In the genomic region with DNA sequence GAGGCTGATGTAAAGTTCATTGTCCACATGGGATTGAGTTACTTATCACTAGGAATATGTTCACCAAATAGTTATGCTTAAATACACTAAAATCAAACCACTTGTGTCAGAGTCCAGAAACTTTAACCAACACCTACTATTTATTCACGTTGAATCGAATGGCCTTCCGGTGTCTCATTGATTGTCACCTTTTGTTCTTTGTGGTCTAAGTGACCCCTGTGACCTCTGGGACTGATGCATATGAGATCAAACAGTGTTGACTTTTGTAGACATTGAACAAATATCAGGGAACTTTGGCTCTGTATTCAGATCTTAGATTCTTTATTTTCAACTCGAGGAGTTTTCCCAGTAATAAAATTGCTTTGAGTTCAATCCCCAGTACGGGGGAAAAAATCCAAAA, we compare ENCODE assay signal across 13 mouse cellular contexts. TPM values are rescaled to one million over a fixed set of nuclear protein-coding genes. Genes with fewer than 3 reads are reported as not detected.
DNase-seq lines count a peak whose midpoint lies in the region; ATAC-seq and TF ChIP-seq lines count a peak whose summit lies in the region.
"Not testable (repeated sequence)": the region's sequence is repeated elsewhere in the genome, so short reads cannot be mapped to it uniquely, and the experiment has no call there.
"Had no signal": no experiment of that assay in that cellular context is flagged by ENCODE, and none has a peak within 500 bp of the region (broad histone marks: within the 10 kb centered on the region; RNA-seq: fewer than 3 reads in every experiment).

No protein-coding gene starts in this region.

- peak; percentile 41; the same call in 1 of the 2 replicates for ATAC-seq in liver, embryonic 11.5 days (replicated peaks; ENCODE audit: low FRiP score)
- peak; percentile 55; the same call in 1 of the 2 replicates for ATAC-seq in liver, embryonic 12.5 days
- peak; percentile 64 for ATAC-seq in liver, embryonic 13.5 days (ENCODE audit: low read depth)
- ATAC-seq in liver, embryonic 14.5 days (ENCODE audit: insufficient read depth) = peak; percentile 45; the same call in 1 of the 2 replicates
- peak; percentile 58; the same call in 1 of the 2 replicates for ATAC-seq in liver, embryonic 15.5 days (ENCODE audit: insufficient read depth)
- ATAC-seq in liver, embryonic 16.5 days (ENCODE audit: low read depth) = peak; percentile 71
- ATAC-seq in liver, postnatal 0 days = peak; percentile 80

- DNase-seq in liver, embryonic 11.5 days (ENCODE audit: low spot score); liver, embryonic 13.5 days; liver, embryonic 14.5 days (ENCODE audit: low read depth in 3 of 3, low spot score in 3 of 3); liver, postnatal 0 days: not testable (repeated sequence)

- TF ChIP-seq EP300 in liver, embryonic 14.5 days (IDR thresholded peaks at IDR 0.05; ENCODE audit: low read depth); liver, postnatal 0 days (IDR thresholded peaks at IDR 0.05; ENCODE audit: low read depth): not testable (repeated sequence)

- H3K9ac ChIP-seq in liver, embryonic 11.5 days (ENCODE audit: low read depth, low read length); liver, embryonic 12.5 days; liver, embryonic 13.5 days; liver, embryonic 14.5 days (replicated peaks); liver, embryonic 15.5 days; liver, embryonic 16.5 days (ENCODE audit: low read depth, low read length); liver, postnatal 0 days (replicated peaks): not testable (repeated sequence)

- not testable (repeated sequence) for H3K9me3 ChIP-seq in liver, embryonic 11.5 days (ENCODE audit: control insufficient read depth, low read length); liver, embryonic 12.5 days (replicated peaks); liver, embryonic 13.5 days (replicated peaks); liver, embryonic 14.5 days (ENCODE audit: control insufficient read depth, low read length); liver, embryonic 15.5 days (replicated peaks); liver, embryonic 16.5 days (replicated peaks; ENCODE audit: control insufficient read depth, low read length); liver, postnatal 0 days (ENCODE audit: low read length)

- H3K27ac ChIP-seq in liver, embryonic 11.5 days (ENCODE audit: low read depth, low read length); liver, embryonic 12.5 days; liver, embryonic 13.5 days; liver, embryonic 14.5 days; liver, embryonic 15.5 days (replicated peaks); liver, embryonic 16.5 days (ENCODE audit: low read length); liver, postnatal 0 days (ENCODE audit: low read depth): not testable (repeated sequence)

- not testable (repeated sequence) for TF ChIP-seq CTCF in liver, embryonic 14.5 days (IDR thresholded peaks at IDR 0.05; ENCODE audit: low read depth); liver, postnatal 0 days (IDR thresholded peaks at IDR 0.05; ENCODE audit: low read depth)

- H3K4me2 ChIP-seq in liver, embryonic 11.5 days; liver, embryonic 12.5 days; liver, embryonic 13.5 days; liver, embryonic 14.5 days (ENCODE audit: low read depth); liver, embryonic 15.5 days; liver, embryonic 16.5 days (ENCODE audit: low read depth, low read length); liver, postnatal 0 days (ENCODE audit: low read depth, low read length): not testable (repeated sequence)

- H3K36me3 ChIP-seq in liver, embryonic 11.5 days (ENCODE audit: control insufficient read depth, insufficient read depth, low read length); liver, embryonic 12.5 days; liver, embryonic 13.5 days; liver, embryonic 14.5 days (replicated peaks; ENCODE audit: control insufficient read depth, insufficient read depth, low read depth); liver, embryonic 15.5 days (replicated peaks); liver, embryonic 16.5 days (ENCODE audit: control insufficient read depth, insufficient read depth); liver, postnatal 0 days (replicated peaks; ENCODE audit: insufficient read depth, low read length): not testable (repeated sequence)

- not testable (repeated sequence) for H3K4me1 ChIP-seq in liver, embryonic 11.5 days (replicated peaks; ENCODE audit: control insufficient read depth, insufficient read depth, low read length); liver, embryonic 12.5 days; liver, embryonic 13.5 days (replicated peaks); liver, embryonic 14.5 days (replicated peaks; ENCODE audit: control insufficient read depth in 2 of 2, insufficient read depth in 2 of 2, low read length in 1 of 2); liver, embryonic 15.5 days (replicated peaks); liver, embryonic 16.5 days (ENCODE audit: control insufficient read depth, low read depth, low read length); liver, postnatal 0 days (ENCODE audit: insufficient read depth)

- 56% methylated on average over 5 of the region's 5 CpGs for WGBS in liver, embryonic 11.5 days
- 69% methylated on average over 5 of the region's 5 CpGs for WGBS in liver, embryonic 12.5 days (ENCODE audit: insufficient replicate concordance)
- 53% methylated on average over 5 of the region's 5 CpGs for WGBS in liver, embryonic 13.5 days (ENCODE audit: insufficient replicate concordance)
- 51% methylated on average over 5 of the region's 5 CpGs for WGBS in liver, embryonic 14.5 days (ENCODE audit: insufficient replicate concordance)
- WGBS in liver, embryonic 15.5 days (ENCODE audit: insufficient replicate concordance) = 43% methylated on average over 4 of the region's 5 CpGs
- WGBS in liver, embryonic 16.5 days (ENCODE audit: insufficient replicate concordance) = 44% methylated on average over 5 of the region's 5 CpGs
- WGBS in liver, postnatal 0 days (ENCODE audit: insufficient replicate concordance) = 41% methylated on average over 5 of the region's 5 CpGs

- not testable (repeated sequence) for H3K27me3 ChIP-seq in liver, embryonic 11.5 days (replicated peaks; ENCODE audit: control insufficient read depth, insufficient read depth, low read length); liver, embryonic 12.5 days (replicated peaks); liver, embryonic 13.5 days; liver, embryonic 14.5 days (ENCODE audit: control insufficient read depth, insufficient read depth, low read length); liver, embryonic 15.5 days; liver, embryonic 16.5 days (ENCODE audit: control insufficient read depth, insufficient read depth, low read depth, low read length); liver, postnatal 0 days (ENCODE audit: insufficient read depth, low read length)

- H3K4me3 ChIP-seq in liver, embryonic 11.5 days (ENCODE audit: low read depth, low read length); liver, embryonic 12.5 days; liver, embryonic 13.5 days (replicated peaks); liver, embryonic 14.5 days (ENCODE audit: insufficient read depth in 1 of 2, low read depth in 2 of 2, low read length in 2 of 2); liver, embryonic 15.5 days (replicated peaks); liver, embryonic 16.5 days (ENCODE audit: low read depth, low read length); liver, postnatal 0 days (ENCODE audit: low read depth, low read length): not testable (repeated sequence)

RNA-seq across cellular contexts. Expression of a gene that starts 3.1 kb away (rescaled TPM):
- polyA plus RNA-seq in liver, embryonic 11.5 days (2014; fragmentation: Nextera tagmentation; extraction: Ambion mirVana) = not detected in 2 replicates
- not detected in 2 replicates for polyA plus RNA-seq in liver, embryonic 12.5 days (2016; fragmentation: Nextera tagmentation; extraction: Ambion mirVana)
- not detected in 2 replicates for polyA plus RNA-seq in liver, embryonic 13.5 days (2015; fragmentation: Nextera tagmentation; extraction: Ambion mirVana)
- not detected in 2 replicates for polyA plus RNA-seq in liver, embryonic 14.5 days (2012; rRNA removed)
- polyA plus RNA-seq in liver, embryonic 14.5 days (2014; fragmentation: Nextera tagmentation; extraction: Ambion mirVana) = not detected in 2 replicates
- not detected in 2 replicates for polyA plus RNA-seq in liver, embryonic 15.5 days (2015; fragmentation: Nextera tagmentation; extraction: Ambion mirVana)
- not detected in 2 replicates for polyA plus RNA-seq in liver, embryonic 16.5 days (2015; fragmentation: Nextera tagmentation; extraction: Ambion mirVana)
- 0.13 TPM in 1 of 2 replicates, not detected in the other for polyA plus RNA-seq in liver, postnatal 0 days (2015; fragmentation: Nextera tagmentation; extraction: Ambion mirVana)
- polyA plus RNA-seq: activated CD4-positive, CD25-positive, alpha-beta regulatory T cell, adult 4 months; adrenal gland, adult 2 months; brain, embryonic 14.5 days; C2C12; CD4-positive, CD25-positive, alpha-beta regulatory T cell, adult 4 months; G1E had no signal

RNA-seq across cellular contexts. Expression of a gene that starts 56.5 kb away (rescaled TPM):
- 0.11 and 0.22 TPM in 2 replicates for polyA plus RNA-seq in liver, embryonic 11.5 days (2014; fragmentation: Nextera tagmentation; extraction: Ambion mirVana)
- 0.08 TPM in 2 replicates for polyA plus RNA-seq in liver, embryonic 12.5 days (2016; fragmentation: Nextera tagmentation; extraction: Ambion mirVana)
- polyA plus RNA-seq in liver, embryonic 13.5 days (2015; fragmentation: Nextera tagmentation; extraction: Ambion mirVana) = 0.17 and 0.31 TPM in 2 replicates
- polyA plus RNA-seq in liver, embryonic 14.5 days (2012; rRNA removed) = 0.11 and 0.16 TPM in 2 replicates
- polyA plus RNA-seq in liver, embryonic 14.5 days (2014; fragmentation: Nextera tagmentation; extraction: Ambion mirVana) = 0.20 TPM in 1 of 2 replicates, not detected in the other
- 0.13 and 0.15 TPM in 2 replicates for polyA plus RNA-seq in liver, embryonic 15.5 days (2015; fragmentation: Nextera tagmentation; extraction: Ambion mirVana)
- 0.12 TPM in 1 of 2 replicates, not detected in the other for polyA plus RNA-seq in liver, embryonic 16.5 days (2015; fragmentation: Nextera tagmentation; extraction: Ambion mirVana)
- 0.07 and 0.40 TPM in 2 replicates for polyA plus RNA-seq in liver, postnatal 0 days (2015; fragmentation: Nextera tagmentation; extraction: Ambion mirVana)
- polyA plus RNA-seq: activated CD4-positive, CD25-positive, alpha-beta regulatory T cell, adult 4 months; adrenal gland, adult 2 months; brain, embryonic 14.5 days; C2C12; CD4-positive, CD25-positive, alpha-beta regulatory T cell, adult 4 months; G1E had no signal
